Mouse (Mus musculus): ENCODE data around the gene Camp.
A peak's percentile ranks its signal among the peaks of the same experiment; 100 is the strongest.

DNA sequence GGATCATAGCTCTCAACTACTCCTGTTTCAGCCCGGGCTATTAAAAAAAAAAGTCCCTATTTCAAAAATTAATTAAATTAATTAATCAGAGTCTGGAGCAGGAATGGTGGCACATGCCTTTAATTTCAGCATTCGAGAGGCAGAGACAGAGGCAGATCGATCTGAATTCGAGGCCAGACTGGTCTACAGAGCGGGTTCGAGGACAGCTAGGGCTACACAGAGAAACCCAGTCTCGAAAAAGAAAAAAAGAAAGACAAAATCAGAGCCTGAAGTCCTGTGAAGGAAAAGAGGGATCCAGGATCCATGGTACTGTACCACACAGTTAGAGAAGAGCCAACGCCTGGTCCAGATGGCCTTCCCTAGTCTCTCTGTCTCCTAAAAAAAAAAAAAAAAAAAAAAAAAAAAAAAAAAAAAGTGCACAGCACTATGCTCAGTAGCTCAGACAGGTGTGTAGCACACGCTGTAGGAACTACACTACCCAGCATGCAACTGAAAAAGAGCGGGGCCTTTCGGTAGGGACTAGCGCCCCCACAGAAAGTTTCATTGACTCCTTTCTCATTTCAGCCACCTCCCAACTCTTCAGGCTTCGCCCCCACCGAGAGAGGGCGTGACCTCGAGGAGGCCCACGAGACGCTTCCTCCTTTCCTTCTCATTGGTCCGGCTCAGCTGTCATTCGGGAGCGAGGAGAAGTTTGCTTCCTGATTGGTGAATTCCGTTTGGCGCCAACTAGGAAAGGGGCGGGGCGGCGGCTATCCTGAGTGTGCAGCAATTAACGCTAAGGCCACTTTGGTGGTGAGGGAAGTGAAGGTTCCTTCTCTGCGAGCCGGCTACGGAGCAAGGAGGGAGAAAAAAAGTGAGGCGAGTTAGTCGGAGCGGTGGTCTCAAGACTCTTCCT, 25.6 kb upstream of the Camp start, which contains the start of gene Cdc25a:
- 0 out of 2 replicates have a peak, but pooled peaks have one; percentile 25 for TF ChIP-seq CTCF (conservative IDR thresholded peaks at IDR 0.05; ENCODE audit: low read length)
- TF ChIP-seq NANOG (IDR thresholded peaks at IDR 0.05; ENCODE audit: borderline replicate concordance, low read length) = no peak
